Mouse (Mus musculus) olfactory bulb, adult 2 months (tissue): ENCODE results near the gene Apoc1.

Experiments
- CTCF ChIP-seq: fragments of 200-500 bp; IDR thresholded peaks from 2 replicates; pipeline ENCODE4 v1.5.1; 2012; ENCODE audit warnings: low read depth, mild to moderate bottlenecking, low read length, moderate library complexity; ENCODE audit not compliant: insufficient read depth
- POLR2A ChIP-seq: fragments of 200-500 bp; IDR thresholded peaks from 2 replicates; pipeline ENCODE4 v1.6.1; 2012; ENCODE audit warnings: mild to moderate bottlenecking, low read depth, low read length, moderate library complexity; ENCODE audit not compliant: insufficient read depth

DNA sequence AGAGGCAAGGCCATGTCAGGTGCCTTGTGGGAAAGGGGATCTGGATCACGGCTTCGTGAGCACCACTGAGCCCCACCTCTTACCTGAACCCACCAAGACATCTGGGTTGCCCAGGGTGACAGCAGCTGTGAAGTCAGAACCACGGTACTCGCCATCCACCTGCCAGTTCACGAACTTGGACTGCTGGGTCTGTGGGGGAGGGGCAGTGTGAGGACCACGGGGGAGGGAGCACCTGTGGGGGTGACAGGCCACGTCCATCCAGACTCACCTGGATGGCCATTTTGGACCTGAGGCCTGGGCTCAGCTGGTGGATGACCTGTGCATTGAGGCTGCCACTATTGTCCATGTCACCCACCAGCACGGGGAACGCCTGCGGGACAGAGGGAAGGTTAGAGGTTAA, 18.2 kb upstream of the Apoc1 start:
- TF ChIP-seq POLR2A (no peak), CTCF (no peak)
